Mouse (Mus musculus) spleen, adult 2 months (tissue): ENCODE data around the gene Ifna4. TPM values are rescaled to one million over a fixed set of nuclear protein-coding genes. Genes with fewer than 3 reads are reported as not detected.

ENCODE experiments used
- DNase-seq, 2 experiments: peaks; one replicate each; pipeline versions ENCODE4 v3.0.0 to v3.0.0-alpha.2; 2012 to 2021; ENCODE audit warnings: low spot score in 2 of 2, low read depth in 1 of 2
- H3K27ac ChIP-seq: fragments of 200-500 bp; 2 replicates; pipeline ENCODE4 v1.5.1; 2012; ENCODE audit warnings: low read length, inconsistent platforms; ENCODE audit not compliant: insufficient read depth
- H3K27me3 ChIP-seq: fragments of 200-500 bp; 2 replicates; pipeline ENCODE4 v1.6.1; 2012; ENCODE audit warnings: mild to moderate bottlenecking, moderate library complexity, low read length, inconsistent platforms; ENCODE audit not compliant: control insufficient read depth, insufficient read depth
- H3K36me3 ChIP-seq: fragments of 200-500 bp; 2 replicates; pipeline ENCODE4 v1.6.1; 2012; ENCODE audit warnings: mild to moderate bottlenecking, low read length, inconsistent platforms; ENCODE audit not compliant: control insufficient read depth, insufficient read depth
- H3K4me1 ChIP-seq: fragments of 200-500 bp; 2 replicates; pipeline ENCODE4 v1.6.1; 2011; ENCODE audit warnings: inconsistent platforms; ENCODE audit not compliant: control insufficient read depth, insufficient read depth, insufficient read length
- H3K4me3 ChIP-seq: fragments of 200-500 bp; 2 replicates; pipeline ENCODE4 v1.5.1; 2011; ENCODE audit warnings: mild to moderate bottlenecking, inconsistent platforms; ENCODE audit not compliant: insufficient read depth, insufficient read length; ENCODE audit errors: extremely low read depth
- CTCF ChIP-seq: fragments of 200-500 bp; IDR thresholded peaks from 2 replicates; pipeline ENCODE4 v1.5.1; 2011; ENCODE audit warnings: mild to moderate bottlenecking, inconsistent platforms; ENCODE audit not compliant: insufficient read depth, insufficient read length, insufficient replicate concordance; ENCODE audit errors: extremely low read depth
- POLR2A ChIP-seq: fragments of 200-500 bp; IDR thresholded peaks from 2 replicates; pipeline ENCODE4 v1.6.1; 2011; ENCODE audit warnings: low read depth, low read length, inconsistent platforms
- WGBS: fragments of 180-500 bp; shearing (Covaris S2); methylation state at CpG from one replicate; pipeline ENCODE4 v1.1.7; 2018; 5-methylcytosine and 5-hydroxymethylcytosine counted together
- polyA plus RNA-seq: library from polyadenylated mRNA; depleted of rRNA; stranded (reverse); fragments of >200 nt; gene quantifications from 2 replicates; pipeline ENCODE4 v1.2.3, GENCODE M21; 2012; rRNA removed

The Ifna4 gene
- polyA plus RNA-seq, 1 experiment, result not detected

GRCm38 (mm10) chr4:88878246-88878645 is 36.6 kb downstream of the Ifna4 start:
- no peaks in the 10 kb centered on the region for H3K36me3 ChIP-seq
- H3K27ac ChIP-seq, result no peak overlapping the region
- WGBS, result 11% methylated on average over 10 of the region's 10 CpGs
- DNase-seq, result peak in 1 of 2 experiments; percentile 10
- H3K4me1 ChIP-seq, result no peaks in the 10 kb centered on the region
- TF ChIP-seq POLR2A (no peak), CTCF (no peak)
- no peaks in the 10 kb centered on the region for H3K27me3 ChIP-seq
- H3K4me3 ChIP-seq, result no peak overlapping the region; the same call in 1 of the 2 replicates

GRCm38 (mm10) chr4:88878772-88879171 is 37.1 kb downstream of the Ifna4 start:
- no peak for DNase-seq
- TF ChIP-seq CTCF (no peak), POLR2A (no peak)
- Histone ChIP-seq H3K36me3 (no peaks in the 10 kb centered on the region), H3K27ac (no peak overlapping the region), H3K4me1 (no peaks in the 10 kb centered on the region), H3K4me3 (no peak overlapping the region), H3K27me3 (no peaks in the 10 kb centered on the region)
- WGBS, result 59% methylated on average over 4 of the region's 4 CpGs

DNA sequence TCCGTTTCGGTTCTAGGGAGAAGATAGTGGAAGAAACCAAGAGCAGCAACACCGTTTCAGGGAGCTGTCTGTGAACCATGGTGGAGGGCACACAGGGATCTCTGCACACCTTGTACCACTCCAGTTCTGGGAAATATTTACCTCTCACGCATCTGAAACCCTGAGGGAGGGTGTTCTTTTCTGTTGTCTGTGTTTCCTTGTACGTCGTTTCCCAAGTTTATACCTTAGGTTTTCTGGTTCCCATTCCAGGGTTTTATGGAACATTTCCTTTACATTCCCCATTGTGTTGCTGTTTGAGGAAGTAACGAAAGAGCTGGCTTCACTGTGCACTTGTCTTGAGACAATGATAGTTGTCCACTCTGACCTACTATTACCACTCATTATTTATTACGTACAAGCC is 38.4 kb downstream of the Ifna4 start, which contains the start of gene Ifne:
Ifne (minus strand) TSS at position 101 of the 400 bp plus-strand sequence.
- no peak for TF ChIP-seq POLR2A
- no peak for TF ChIP-seq CTCF
- Histone ChIP-seq H3K36me3 (no peaks in the 10 kb centered on the region), H3K4me3 (no peak within 1 kb of the TSS), H3K27ac (no peak within 1 kb of the TSS), H3K4me1 (no peaks in the 10 kb centered on the region), H3K27me3 (no peaks in the 10 kb centered on the region)
- no peak for DNase-seq
- WGBS, result 89% methylated on average over 8 of the region's 8 CpGs

DNA sequence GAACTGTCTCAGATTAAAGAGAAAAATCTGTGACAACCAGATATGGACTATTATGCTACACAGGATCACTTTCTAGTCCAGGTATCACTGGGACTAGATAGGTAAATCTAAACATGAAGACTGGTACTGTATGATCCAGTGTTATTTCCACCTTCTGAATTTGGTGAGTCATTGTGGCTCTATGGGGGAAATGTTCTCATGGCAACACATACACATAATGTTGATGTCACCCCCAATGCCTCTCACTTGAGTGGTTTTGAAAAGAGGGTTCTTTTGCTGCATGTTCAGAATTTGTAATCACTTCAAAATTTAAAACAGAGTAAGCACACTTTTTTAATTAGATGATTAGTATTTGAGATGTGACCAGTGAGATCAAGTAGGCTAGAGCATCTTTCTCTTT is 46.6 kb downstream of the Ifna4 start:
- TF ChIP-seq POLR2A (no peak), CTCF (no peak)
- H3K4me3 ChIP-seq, result no peak overlapping the region

More for the DNA sequence above, 46.6 kb downstream of the Ifna4 start:
- H3K27ac ChIP-seq, result no peak overlapping the region
- no peaks in the 10 kb centered on the region for H3K36me3 ChIP-seq
- H3K27me3 ChIP-seq, result no peaks in the 10 kb centered on the region
- DNase-seq, result no peak
- H3K4me1 ChIP-seq, result no peaks in the 10 kb centered on the region

Other genes starting within 250 kb of the Ifna4 start
- not detected in 2 replicates for gene Ifna9, start 249.5 kb upstream of the Ifna4 start, polyA plus RNA-seq
- gene Ifna12, start 238.5 kb upstream of the Ifna4 start, polyA plus RNA-seq, result not detected in 2 replicates
- not detected in 2 replicates for gene C87499, start 207.4 kb upstream of the Ifna4 start, polyA plus RNA-seq
- gene Ifna13, start 197.4 kb upstream of the Ifna4 start, polyA plus RNA-seq, result not detected in 2 replicates
- not detected in 2 replicates for gene Ifna16, start 164.9 kb upstream of the Ifna4 start, polyA plus RNA-seq
- not detected in 2 replicates for gene Ifna2, start 157.9 kb upstream of the Ifna4 start, polyA plus RNA-seq
- gene Ifnab, start 150.5 kb upstream of the Ifna4 start, polyA plus RNA-seq, result not detected in 2 replicates
- gene Gm26566, start 120.1 kb upstream of the Ifna4 start, polyA plus RNA-seq, result 0.18 and 0.45 TPM in 2 replicates
- 8.4 and 11.4 TPM in 2 replicates for gene Klhl9, start 119.4 kb upstream of the Ifna4 start, polyA plus RNA-seq
- not detected in 2 replicates for gene Gm13271, start 87.0 kb upstream of the Ifna4 start, polyA plus RNA-seq
- gene Gm13283, start 81.7 kb upstream of the Ifna4 start, polyA plus RNA-seq, result 0.07 TPM in 1 of 2 replicates, not detected in the other
- gene Gm13290, start 68.0 kb upstream of the Ifna4 start, polyA plus RNA-seq, result not detected in 2 replicates
- not detected in 2 replicates for gene Gm13289, start 64.9 kb upstream of the Ifna4 start, polyA plus RNA-seq
- gene Gm13272, start 62.0 kb upstream of the Ifna4 start, polyA plus RNA-seq, result not detected in 2 replicates
- gene Ifnz, start 59.7 kb upstream of the Ifna4 start, polyA plus RNA-seq, result not detected in 2 replicates
- not detected in 2 replicates for gene Gm13276, start 56.2 kb upstream of the Ifna4 start, polyA plus RNA-seq
- not detected in 2 replicates for gene Gm13277, start 53.2 kb upstream of the Ifna4 start, polyA plus RNA-seq
- gene Gm13278, start 50.3 kb upstream of the Ifna4 start, polyA plus RNA-seq, result not detected in 2 replicates
- gene Gm13275, start 47.4 kb upstream of the Ifna4 start, polyA plus RNA-seq, result not detected in 2 replicates
- not detected in 2 replicates for gene Gm13279, start 44.5 kb upstream of the Ifna4 start, polyA plus RNA-seq
- gene Gm13285, start 42.2 kb upstream of the Ifna4 start, polyA plus RNA-seq, result not detected in 2 replicates
- not detected in 2 replicates for gene Gm13287, start 38.6 kb upstream of the Ifna4 start, polyA plus RNA-seq
- gene Gm13288, start 36.3 kb upstream of the Ifna4 start, polyA plus RNA-seq, result not detected in 2 replicates
- not detected in 2 replicates for gene Ifna7, start 25.6 kb upstream of the Ifna4 start, polyA plus RNA-seq
- not detected in 2 replicates for gene Ifna11, start 21.9 kb upstream of the Ifna4 start, polyA plus RNA-seq
- gene Ifna6, start 14.4 kb upstream of the Ifna4 start, polyA plus RNA-seq, result not detected in 2 replicates
- gene Ifna5, start 6.3 kb upstream of the Ifna4 start, polyA plus RNA-seq, result not detected in 2 replicates
- gene Ifna1, start 8.2 kb downstream of the Ifna4 start, polyA plus RNA-seq, result not detected in 2 replicates
- not detected in 2 replicates for gene Ifne, start 38.3 kb downstream of the Ifna4 start, polyA plus RNA-seq